Mouse (Mus musculus) kidney, adult 2 months (tissue): ENCODE measurements around the gene Srrm4.

Experiments used
- CTCF ChIP-seq: fragments of 200-500 bp; conservative IDR thresholded peaks from 2 replicates; pipeline ENCODE4 v1.5.1; 2011; ENCODE audit warnings: low read depth, mild to moderate bottlenecking, control low read depth, low read length, moderate library complexity, mixed read lengths; ENCODE audit not compliant: insufficient read depth, insufficient read length
- POLR2A ChIP-seq: fragments of 200-500 bp; IDR thresholded peaks from one replicate; pipeline ENCODE4 v1.6.1; 2011; ENCODE audit warnings: low read depth, low read length, control low read depth

DNA sequence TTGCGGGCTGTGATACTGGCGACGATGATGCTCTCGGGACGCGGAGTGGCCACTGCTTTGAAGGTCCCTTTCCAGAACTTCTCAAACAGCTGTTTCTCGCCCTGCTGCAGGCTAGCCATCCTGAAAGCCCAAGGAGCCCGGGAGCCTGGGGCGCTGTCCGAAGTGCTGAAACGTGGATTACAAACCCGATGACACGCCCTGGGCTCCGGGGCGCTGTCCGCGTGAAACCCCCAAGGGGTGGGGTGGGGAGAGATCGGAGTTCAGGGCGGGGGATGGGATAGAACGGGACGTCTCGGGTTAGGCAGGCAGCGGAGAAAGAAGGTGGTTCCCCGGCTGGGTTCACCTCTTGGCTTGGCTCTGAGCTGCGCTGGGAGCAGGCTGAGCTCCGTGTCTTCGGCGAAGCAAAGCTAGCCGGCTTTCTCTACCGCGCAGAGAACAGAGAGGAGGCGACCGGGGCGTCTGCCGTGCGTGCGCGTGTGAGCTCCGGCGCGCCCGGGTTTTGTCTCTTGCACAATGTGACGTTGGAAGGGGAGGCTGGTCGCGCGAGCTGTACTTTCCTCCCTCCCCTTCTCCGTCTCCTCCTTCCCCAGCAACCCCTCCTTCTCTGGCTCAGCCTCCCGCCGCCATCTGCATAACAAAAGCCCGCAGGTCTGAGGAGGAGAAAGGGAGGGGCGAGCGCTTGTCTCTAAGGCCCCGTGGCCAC is at the start of gene Srrm4:
- TF ChIP-seq POLR2A (no peak), CTCF (no peak)
